Mouse (Mus musculus) central nervous system, embryonic 18 days (tissue): ENCODE measurements around the gene Rem2. TPM values are rescaled to one million over a fixed set of nuclear protein-coding genes. Genes with fewer than 3 reads are reported as not detected.

Experiments
- polyA plus RNA-seq: library from polyadenylated mRNA; depleted of rRNA; stranded (reverse); fragments of >200 nt; gene quantifications from 2 replicates; pipeline ENCODE4 v1.2.3, GENCODE M21; 2012; rRNA removed

The Rem2 gene
- 17.0 and 19.6 TPM in 2 replicates for polyA plus RNA-seq

GRCm38 (mm10) chr14:54475941-54476844 is at the start of gene Rem2:
TSS of gene Rem2 (plus strand) at chr14:54476100.

GRCm38 (mm10) chr14:54426689-54427398 is 49.1 kb upstream of the Rem2 start, which contains the start of gene Mrpl52:
TSS of gene Mrpl52 (plus strand) at chr14:54426909.

GRCm38 (mm10) chr14:54431334-54432077 is 44.4 kb upstream of the Rem2 start, which contains the start of gene Mmp14:
TSS of gene Mmp14 (plus strand) at chr14:54431612.

GRCm38 (mm10) chr14:54463959-54464292 is 12.0 kb upstream of the Rem2 start, which contains the start of gene Lrp10:
TSS of gene Lrp10 (plus strand) at chr14:54464137.

Other genes starting within 250 kb of the Rem2 start
- gene Dad1, start 222.0 kb upstream of the Rem2 start, polyA plus RNA-seq = 231 and 238 TPM in 2 replicates
- 20.1 and 22.3 TPM in 2 replicates for gene Abhd4, start 221.9 kb upstream of the Rem2 start, polyA plus RNA-seq
- 0.01 TPM in 1 of 2 replicates, not detected in the other for gene Olfr49, start 191.2 kb upstream of the Rem2 start, polyA plus RNA-seq
- gene Oxa1l, start 115.3 kb upstream of the Rem2 start, polyA plus RNA-seq = 83.9 and 86.0 TPM in 2 replicates
- 3.2 and 4.4 TPM in 2 replicates for gene Slc7a7, start 58.3 kb upstream of the Rem2 start, polyA plus RNA-seq
- 261 and 274 TPM in 2 replicates for gene Mrpl52, start 49.2 kb upstream of the Rem2 start, polyA plus RNA-seq
- gene Mmp14, start 44.5 kb upstream of the Rem2 start, polyA plus RNA-seq = 52.9 and 57.1 TPM in 2 replicates
- 29.7 and 31.7 TPM in 2 replicates for gene Lrp10, start 12.0 kb upstream of the Rem2 start, polyA plus RNA-seq
- gene Prmt5, start 41.4 kb downstream of the Rem2 start, polyA plus RNA-seq = 92.5 and 93.8 TPM in 2 replicates
- 13.7 and 14.3 TPM in 2 replicates for gene Haus4, start 78.5 kb downstream of the Rem2 start, polyA plus RNA-seq
- 5.5 and 6.2 TPM in 2 replicates for gene Ajuba, start 101.5 kb downstream of the Rem2 start, polyA plus RNA-seq
- gene 4931414P19Rik, start 129.9 kb downstream of the Rem2 start, polyA plus RNA-seq = 8.3 TPM in 2 replicates
- gene Psmb5, start 141.9 kb downstream of the Rem2 start, polyA plus RNA-seq = 248 and 267 TPM in 2 replicates
- gene Psmb11, start 145.3 kb downstream of the Rem2 start, polyA plus RNA-seq = 0.04 and 0.06 TPM in 2 replicates
- gene Gm17606, start 164.9 kb downstream of the Rem2 start, polyA plus RNA-seq = not detected in 2 replicates
- 39.6 and 45.5 TPM in 2 replicates for gene Cdh24, start 165.3 kb downstream of the Rem2 start, polyA plus RNA-seq
- gene 1700123O20Rik, start 210.1 kb downstream of the Rem2 start, polyA plus RNA-seq = 63.9 and 64.6 TPM in 2 replicates
- gene Acin1, start 210.8 kb downstream of the Rem2 start, polyA plus RNA-seq = 225 and 264 TPM in 2 replicates
- gene Gm29776, start 222.7 kb downstream of the Rem2 start, polyA plus RNA-seq = 0.10 and 0.12 TPM in 2 replicates
- 0.06 and 0.11 TPM in 2 replicates for gene Cebpe, start 236.1 kb downstream of the Rem2 start, polyA plus RNA-seq